Mouse (Mus musculus): ENCODE results near the gene Hnrnpll. TPM values are rescaled to one million over a fixed set of nuclear protein-coding genes. Genes with fewer than 3 reads are reported as not detected.

Hnrnpll gene
- total and polyA plus RNA-seq, 3 experiments: 7.5 to 23.7 (median 19.9) TPM

- Histone ChIP-seq H3K4me1 (ENCODE audit: control insufficient read depth, insufficient read depth, low read length) (peaks cover 2% of the 10 kb centered on the region; the same call in 1 of the 2 replicates), H3K27ac (no peak overlapping the region), H3K79me2 (replicated peaks; ENCODE audit: control insufficient read depth, insufficient read depth, low read length) (no peaks in the 10 kb centered on the region), H3K9ac (ENCODE audit: low read depth, low read length) (no peak overlapping the region), H3K36me3 (ENCODE audit: control insufficient read depth, insufficient read depth, low read length) (no peaks in the 10 kb centered on the region), H3K27me3 (ENCODE audit: control insufficient read depth, insufficient read depth, low read length) (no peaks in the 10 kb centered on the region; the same call in 1 of the 2 replicates), H3K4me3 (no peak overlapping the region)
- intact Hi-C loops (cut with DNase I): no loop called here
- TF ChIP-seq CTCF (IDR thresholded peaks at IDR 0.05) (no peak), POLR2A (IDR thresholded peaks at IDR 0.05; ENCODE audit: insufficient read depth, low read depth, low read length) (no peak), EP300 (IDR thresholded peaks at IDR 0.05; ENCODE audit: insufficient read depth, low read depth, low read length) (no peak)
- WGBS: 77% methylated on average over 10 of the region's 10 CpGs
- DNase-seq: no peak
Observed at GRCm38 (mm10) chr17:79980421-79981120, 81.6 kb downstream of the Hnrnpll start.

Other genes starting within 250 kb of the Hnrnpll start
- 10 to 100 TPM; 31.9 to 36.4 TPM for gene Atl2, start 166.2 kb downstream of the Hnrnpll start, total RNA-seq (2021)
- gene Atl2, start 166.2 kb downstream of the Hnrnpll start, polyA plus RNA-seq (2012; rRNA removed): 16.0 and 26.3 TPM in 2 replicates
- gene Galm, start 65.1 kb upstream of the Hnrnpll start, total RNA-seq (2021): 10 to 100 TPM; 17.9 to 19.8 TPM
- 19.6 and 44.5 TPM in 2 replicates for gene Galm, start 65.1 kb upstream of the Hnrnpll start, polyA plus RNA-seq (2012; rRNA removed)
- gene Srsf7, start 145.0 kb upstream of the Hnrnpll start, total RNA-seq (2021): 10 to 100 TPM; 38.5 to 44.5 TPM
- gene Srsf7, start 145.0 kb upstream of the Hnrnpll start, polyA plus RNA-seq (2012; rRNA removed): 27.4 and 49.5 TPM in 2 replicates
- under 1 TPM in 1 of 2 experiments, not detected in 1; 0.10 TPM for gene Ttc39d, start 145.1 kb upstream of the Hnrnpll start, total RNA-seq (2021)
- gene Ttc39d, start 145.1 kb upstream of the Hnrnpll start, polyA plus RNA-seq (2012; rRNA removed): 0.18 TPM in 2 replicates
- gene Gemin6, start 162.1 kb upstream of the Hnrnpll start, total RNA-seq (2021): 1 to 10 TPM; 3.6 to 4.4 TPM
- gene Gemin6, start 162.1 kb upstream of the Hnrnpll start, polyA plus RNA-seq (2012; rRNA removed): 2.3 and 4.9 TPM in 2 replicates
- 10 to 100 TPM; 15.4 to 15.6 TPM for gene Morn2, start 227.9 kb upstream of the Hnrnpll start, total RNA-seq (2021)
- 9.1 and 9.5 TPM in 2 replicates for gene Morn2, start 227.9 kb upstream of the Hnrnpll start, polyA plus RNA-seq (2012; rRNA removed)
- gene Dhx57, start 228.1 kb upstream of the Hnrnpll start, total RNA-seq (2021): 1 to 10 TPM; 5.4 to 6.0 TPM
- 3.9 and 6.9 TPM in 2 replicates for gene Dhx57, start 228.1 kb upstream of the Hnrnpll start, polyA plus RNA-seq (2012; rRNA removed)
- gene Arhgef33, start 245.1 kb upstream of the Hnrnpll start, total RNA-seq (2021): under 1 TPM in 1 of 2 experiments, not detected in 1; 0.18 TPM
- 0.06 TPM in 1 of 2 replicates, not detected in the other for gene Arhgef33, start 245.1 kb upstream of the Hnrnpll start, polyA plus RNA-seq (2012; rRNA removed)